ENCODE assay signal across 31 mouse cellular contexts in genomic region chr13:99371285-99371684, GRCm38 (mm10).
"Had no signal": no experiment of that assay in that cellular context is flagged by ENCODE, and none has a peak within 500 bp of the region (broad histone marks: within the 10 kb centered on the region; RNA-seq: fewer than 3 reads in every experiment).

No protein-coding gene starts in this region.

- H3K4me2 ChIP-seq: heart, embryonic 11.5 days; heart, embryonic 12.5 days; heart, embryonic 13.5 days; heart, embryonic 15.5 days; hindbrain, embryonic 12.5 days; hindbrain, embryonic 13.5 days; hindbrain, embryonic 14.5 days; hindbrain, embryonic 15.5 days; intestine, embryonic 15.5 days; kidney, embryonic 15.5 days had no signal

- H3K4me3 ChIP-seq: heart, embryonic 10.5 days; heart, embryonic 12.5 days; heart, embryonic 13.5 days; heart, embryonic 15.5 days; hindbrain, embryonic 10.5 days; hindbrain, embryonic 12.5 days; hindbrain, embryonic 13.5 days; hindbrain, embryonic 15.5 days; intestine, embryonic 15.5 days; kidney, embryonic 15.5 days; layer of hippocampus, adult 2 months; left cerebral cortex, adult 2 months had no signal

- H3K9me3 ChIP-seq: heart, embryonic 10.5 days; heart, embryonic 12.5 days; heart, embryonic 13.5 days; heart, embryonic 15.5 days; hindbrain, embryonic 10.5 days; hindbrain, embryonic 12.5 days; hindbrain, embryonic 13.5 days; hindbrain, embryonic 15.5 days; intestine, embryonic 15.5 days; kidney, embryonic 15.5 days had no signal

- H3K27ac ChIP-seq: heart, embryonic 10.5 days; heart, embryonic 13.5 days; heart, embryonic 15.5 days; hindbrain, embryonic 10.5 days; hindbrain, embryonic 12.5 days; hindbrain, embryonic 13.5 days; hindbrain, embryonic 14.5 days; hindbrain, embryonic 15.5 days; hindbrain, postnatal 0 days; intestine, embryonic 15.5 days; kidney, embryonic 15.5 days; kidney, postnatal 0 days; layer of hippocampus, adult 2 months; left cerebral cortex, adult 2 months had no signal

- H3K4me1 ChIP-seq: intestine, embryonic 15.5 days; kidney, embryonic 15.5 days had no signal

- H3K9ac ChIP-seq: heart, embryonic 12.5 days; heart, embryonic 13.5 days; heart, embryonic 15.5 days; hindbrain, embryonic 12.5 days; hindbrain, embryonic 13.5 days; hindbrain, embryonic 14.5 days; hindbrain, embryonic 15.5 days; intestine, embryonic 15.5 days; kidney, embryonic 15.5 days had no signal

- H3K36me3 ChIP-seq: hindbrain, embryonic 15.5 days had no signal

- DNase-seq: heart, postnatal 10 days; heart, postnatal 36 days; heart, postnatal 4 days; kidney, adult 11 months; kidney, adult 18-20 months; kidney, adult 2 months; kidney, adult 8-10 months; kidney, adult 9 months; kidney, postnatal 10 days; kidney, postnatal 14 days; kidney, postnatal 25 days; kidney, postnatal 36 days; kidney, postnatal 4 days; layer of hippocampus, adult 9-11 months; layer of hippocampus, postnatal 36 days had no signal

- H3K27me3 ChIP-seq: heart, embryonic 12.5 days; heart, embryonic 13.5 days; heart, embryonic 15.5 days; hindbrain, embryonic 12.5 days; hindbrain, embryonic 13.5 days; hindbrain, embryonic 15.5 days; intestine, embryonic 15.5 days; kidney, embryonic 15.5 days had no signal
